Mouse (Mus musculus) forebrain, postnatal 0 days (tissue): ENCODE data around the gene Abhd17c. TPM values are rescaled to one million over a fixed set of nuclear protein-coding genes. Genes with fewer than 3 reads are reported as not detected.

Experiments used
- ATAC-seq: fragments of 200-750 bp; cut with Nextera tagmentation; 2 replicates; pipeline ENCODE4 v1.8.0; 2017; ENCODE audit warnings: mild to moderate bottlenecking, moderate library complexity
- DNase-seq: peaks from one replicate; pipeline ENCODE4 v3.0.0-alpha.2; 2015
- H3K27ac ChIP-seq: fragments of 300-500 bp; sonication (generic); 2 replicates; pipeline ENCODE4 v1.5.1; 2014; ENCODE audit warnings: low read depth, mild to moderate bottlenecking, antibody characterized with exemption, low read length, moderate library complexity, mixed read lengths
- H3K27me3 ChIP-seq: fragments of 300-500 bp; sonication (generic); 2 replicates; pipeline ENCODE4 v1.6.1; 2014; ENCODE audit warnings: mild to moderate bottlenecking, low read length, mixed read lengths; ENCODE audit not compliant: insufficient read depth
- H3K36me3 ChIP-seq: fragments of 300-500 bp; sonication (generic); 2 replicates; pipeline ENCODE4 v1.6.1; 2014; ENCODE audit warnings: mild to moderate bottlenecking, moderate library complexity; ENCODE audit not compliant: insufficient read depth
- H3K4me1 ChIP-seq: fragments of 300-500 bp; sonication (generic); 2 replicates; pipeline ENCODE4 v1.6.1; 2014; ENCODE audit warnings: antibody characterized with exemption; ENCODE audit not compliant: insufficient read depth
- H3K4me2 ChIP-seq: fragments of 300-500 bp; sonication (generic); 2 replicates; pipeline ENCODE4 v1.6.1; 2014; ENCODE audit warnings: low read depth, mild to moderate bottlenecking, moderate library complexity
- H3K4me3 ChIP-seq: fragments of 300-500 bp; sonication (generic); 2 replicates; pipeline ENCODE4 v1.5.1; 2014; ENCODE audit warnings: low read depth, low read length, mixed read lengths
- H3K9ac ChIP-seq: fragments of 300-500 bp; sonication (generic); 2 replicates; pipeline ENCODE4 v1.6.1; 2014; ENCODE audit warnings: mild to moderate bottlenecking
- H3K9me3 ChIP-seq: fragments of 300-500 bp; sonication (generic); 2 replicates; pipeline ENCODE4 v1.6.1; 2016; ENCODE audit warnings: low read length
- CTCF ChIP-seq: sonication (generic); IDR thresholded peaks from 2 replicates; pipeline ENCODE4 v1.5.1; 2016; ENCODE audit warnings: antibody characterized with exemption, control low read depth, low read depth
- WGBS: fragments of 180-500 bp; shearing (Covaris S2); extraction: QIAGEN DNeasy Blood & Tissue Kit; methylation state at CpG from one replicate; pipeline ENCODE4 v1.1.7; 2014; 5-methylcytosine and 5-hydroxymethylcytosine counted together
- polyA plus RNA-seq: library from polyadenylated mRNA; unstranded; fragments of >200 nt; fragmentation: Nextera tagmentation; extraction: Ambion mirVana; gene quantifications from 2 replicates; pipeline ENCODE4 v1.2.1, GENCODE M21; 2015
- total RNA-seq: library from RNA; depleted of rRNA; stranded (reverse); fragments of >200 nt; gene quantifications from 2 replicates; pipeline ENCODE4 v1.2.3, GENCODE M21; 2014

Abhd17c gene
- total and polyA plus RNA-seq, 2 experiments from 2014 or later: 92.9 to 102 TPM

- Histone ChIP-seq H3K27ac (no peak overlapping the region), H3K4me1 (peaks cover 12% of the 10 kb centered on the region; the same call in 1 of the 2 replicates), H3K4me3 (no peak overlapping the region), H3K9ac (no peak overlapping the region), H3K9me3 (no peaks in the 10 kb centered on the region), H3K27me3 (no peaks in the 10 kb centered on the region), H3K4me2 (no peak overlapping the region), H3K36me3 (peaks cover 5% of the 10 kb centered on the region; the same call in 1 of the 2 replicates)
- no peak for ATAC-seq
- no peak for DNase-seq
- WGBS: 86% methylated on average over 6 of the region's 6 CpGs
- no peak for TF ChIP-seq CTCF
Observed at GRCm38 (mm10) chr7:84117543-84118122, 34.1 kb downstream of the Abhd17c start.

- 91% methylated on average over 7 of the region's 7 CpGs for WGBS
- Histone ChIP-seq H3K36me3 (peaks cover 5% of the 10 kb centered on the region; the same call in 1 of the 2 replicates), H3K27me3 (no peaks in the 10 kb centered on the region), H3K27ac (no peak overlapping the region), H3K4me2 (no peak overlapping the region), H3K9ac (no peak overlapping the region), H3K4me3 (no peak overlapping the region), H3K4me1 (peaks cover 11% of the 10 kb centered on the region; the same call in 1 of the 2 replicates), H3K9me3 (no peaks in the 10 kb centered on the region)
- DNase-seq (no peak), ATAC-seq (no peak)
- no peak for TF ChIP-seq CTCF
Observed at GRCm38 (mm10) chr7:84116621-84117542, 34.8 kb downstream of the Abhd17c start.

GRCm38 (mm10) chr7:84115385-84115784 is 36.3 kb downstream of the Abhd17c start:
- WGBS: 64% methylated on average over 2 of the region's 2 CpGs
- Histone ChIP-seq H3K27ac (no peak overlapping the region), H3K4me3 (no peak overlapping the region), H3K9me3 (no peaks in the 10 kb centered on the region), H3K27me3 (no peaks in the 10 kb centered on the region), H3K4me2 (no peak overlapping the region), H3K36me3 (peaks cover 5% of the 10 kb centered on the region; the same call in 1 of the 2 replicates), H3K4me1 (peaks cover 9% of the 10 kb centered on the region; the same call in 1 of the 2 replicates), H3K9ac (no peak overlapping the region)
- DNase-seq (peak; percentile 34), ATAC-seq (peak; percentile 28)
- peak; percentile 40; the same call in 1 of the 2 replicates for TF ChIP-seq CTCF

DNA sequence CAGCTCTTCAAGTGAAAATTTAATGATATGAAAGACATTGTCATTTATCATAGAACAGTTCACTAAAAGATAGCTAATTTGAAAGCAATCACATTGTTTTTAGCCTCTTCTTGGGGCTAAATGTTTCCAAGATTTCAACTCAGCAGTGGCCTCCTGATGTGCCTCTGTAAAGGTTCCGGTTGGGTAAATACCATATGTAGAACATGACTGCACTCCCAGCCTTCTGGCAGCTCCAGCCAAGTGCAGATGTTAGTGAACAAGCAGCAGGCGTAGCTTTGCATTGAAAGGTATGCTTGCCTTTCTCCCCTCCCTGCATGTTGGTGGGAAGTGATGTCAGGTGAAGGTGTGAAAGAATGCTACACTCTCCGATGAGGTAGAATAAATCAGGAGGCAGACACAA is 36.9 kb downstream of the Abhd17c start:
- no peak overlapping the region for H3K9ac ChIP-seq
- H3K4me1 ChIP-seq: peaks cover 9% of the 10 kb centered on the region; the same call in 1 of the 2 replicates
- no peaks in the 10 kb centered on the region for H3K9me3 ChIP-seq
- DNase-seq (no peak), ATAC-seq (no peak)
- no peak for TF ChIP-seq CTCF
- H3K27ac ChIP-seq: no peak overlapping the region
- no peak overlapping the region for H3K4me3 ChIP-seq
- 71% methylated on average over 3 of the region's 3 CpGs for WGBS
- H3K36me3 ChIP-seq: peaks cover 5% of the 10 kb centered on the region; the same call in 1 of the 2 replicates
- H3K4me2 ChIP-seq: no peak overlapping the region
- no peaks in the 10 kb centered on the region for H3K27me3 ChIP-seq

- DNase-seq: peak; percentile 64
- WGBS: 24% methylated on average over 8 of the region's 8 CpGs
- H3K4me2 ChIP-seq: no peak overlapping the region
- TF ChIP-seq CTCF: no peak
- no peak overlapping the region for H3K9ac ChIP-seq
- H3K27ac ChIP-seq: peak overlapping the region; percentile 40; the same call in 1 of the 2 replicates
- H3K4me1 ChIP-seq: peaks cover 6% of the 10 kb centered on the region; the same call in 1 of the 2 replicates
- H3K36me3 ChIP-seq: peaks cover 10% of the 10 kb centered on the region; the same call in 1 of the 2 replicates
- H3K27me3 ChIP-seq: no peaks in the 10 kb centered on the region
- no peak overlapping the region for H3K4me3 ChIP-seq
- ATAC-seq: peak; percentile 78
- no peaks in the 10 kb centered on the region for H3K9me3 ChIP-seq
Observed at GRCm38 (mm10) chr7:84113035-84113390, 38.7 kb downstream of the Abhd17c start.

DNA sequence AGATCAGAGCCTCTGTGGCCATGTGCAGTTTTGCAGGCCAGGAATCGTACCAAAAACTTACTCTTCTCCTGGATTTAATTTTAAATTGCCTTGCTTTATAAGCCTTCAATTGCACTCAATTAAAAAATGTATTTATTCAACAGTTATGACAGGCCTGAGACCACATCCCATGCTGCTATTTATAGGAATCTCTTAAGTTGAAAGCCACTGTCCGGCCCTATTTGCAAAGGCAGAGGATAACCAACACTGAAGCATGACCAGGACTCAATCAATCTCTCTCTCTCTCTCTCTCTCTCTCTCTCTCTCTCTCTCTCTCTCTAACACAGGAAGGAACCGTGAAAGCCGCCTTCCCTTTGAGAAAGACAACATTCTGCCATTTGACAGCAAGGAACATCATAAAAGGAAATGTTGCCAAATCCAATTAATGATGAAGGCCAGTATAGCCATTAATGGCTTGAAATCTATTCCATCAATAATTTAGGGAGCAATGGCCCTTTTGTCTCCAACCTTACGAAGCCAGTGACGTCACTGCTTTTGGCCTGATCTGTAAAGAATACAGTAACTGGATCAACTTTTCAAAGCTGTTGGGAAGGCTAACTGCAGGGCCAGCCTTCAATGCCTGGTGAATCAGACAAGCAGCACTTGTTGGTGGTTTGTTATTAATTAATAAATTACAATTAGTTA is 39.2 kb downstream of the Abhd17c start:
- peak; percentile 40; the same call in 1 of the 2 replicates for ATAC-seq
- Histone ChIP-seq H3K4me1 (peaks cover 6% of the 10 kb centered on the region; the same call in 1 of the 2 replicates), H3K36me3 (peaks cover 10% of the 10 kb centered on the region; the same call in 1 of the 2 replicates), H3K4me2 (no peak overlapping the region), H3K9ac (no peak overlapping the region), H3K27me3 (no peaks in the 10 kb centered on the region), H3K4me3 (no peak overlapping the region), H3K27ac (peak overlapping the region; percentile 40; the same call in 1 of the 2 replicates), H3K9me3 (no peaks in the 10 kb centered on the region)
- 27% methylated on average over 6 of the region's 6 CpGs for WGBS
- no peak for TF ChIP-seq CTCF
- DNase-seq: peak; percentile 49
